18 mouse cellular contexts compared by ENCODE assay signal in genomic region chr15:82692955-82693354, GRCm38 (mm10).
A peak's percentile ranks its signal among the peaks of the same experiment; 100 is the strongest.
DNase-seq lines count a peak whose midpoint lies in the region; ATAC-seq and TF ChIP-seq lines count a peak whose summit lies in the region.
"Had no signal": no experiment of that assay in that cellular context is flagged by ENCODE, and none has a peak within 500 bp of the region (broad histone marks: within the 10 kb centered on the region; RNA-seq: fewer than 3 reads in every experiment).

No protein-coding gene starts in this region.

- H3K27me3 ChIP-seq in liver, embryonic 14.5 days (ENCODE audit: control insufficient read depth, insufficient read depth, low read length), result no peaks in the 10 kb centered on the region
- no peaks in the 10 kb centered on the region for H3K27me3 ChIP-seq in liver, embryonic 12.5 days (replicated peaks)
- H3K27me3 ChIP-seq in intestine, embryonic 16.5 days (replicated peaks; ENCODE audit: control insufficient read depth, insufficient read depth, low read length), result no peaks in the 10 kb centered on the region
- H3K27me3 ChIP-seq in liver, embryonic 16.5 days (ENCODE audit: control insufficient read depth, insufficient read depth, low read depth, low read length), result no peaks in the 10 kb centered on the region
- H3K27me3 ChIP-seq in stomach, postnatal 0 days (ENCODE audit: control insufficient read depth, insufficient read depth, low read length), result no peaks in the 10 kb centered on the region
- H3K27me3 ChIP-seq: embryonic facial prominence, embryonic 13.5 days; forebrain, embryonic 12.5 days; heart, embryonic 13.5 days had no signal

- no peak for TF ChIP-seq CTCF in liver, embryonic 14.5 days (IDR thresholded peaks at IDR 0.05; ENCODE audit: low read depth)
- no peak for TF ChIP-seq CTCF in stomach, postnatal 0 days (IDR thresholded peaks at IDR 0.05; ENCODE audit: low read depth)
- no peak for TF ChIP-seq CTCF in left cerebral cortex, adult 2 months (IDR thresholded peaks at IDR 0.05)

- intact Hi-C loops in left cerebral cortex, adult 2 months (cut with DNase I), result loop anchor here (5.0 kb wide), 1 partner anchor 89 kb away; no protein-coding TSS in a partner anchor
- intact Hi-C loops in left cerebral cortex, postnatal 25 days (cut with DNase I), result no loop called here

- H3K4me3 ChIP-seq in liver, embryonic 14.5 days (ENCODE audit: insufficient read depth in 1 of 2, low read depth in 2 of 2, low read length in 2 of 2), result no peak overlapping the region
- H3K4me3 ChIP-seq in liver, embryonic 12.5 days, result no peak overlapping the region
- no peak overlapping the region for H3K4me3 ChIP-seq in intestine, embryonic 16.5 days (ENCODE audit: low read length)
- H3K4me3 ChIP-seq in liver, embryonic 16.5 days (ENCODE audit: low read depth, low read length), result no peak overlapping the region
- H3K4me3 ChIP-seq in stomach, postnatal 0 days (ENCODE audit: low read depth, low read length), result no peak overlapping the region
- H3K4me3 ChIP-seq in left cerebral cortex, adult 2 months, result no peak overlapping the region
- H3K4me3 ChIP-seq: embryonic facial prominence, embryonic 13.5 days; forebrain, embryonic 12.5 days; heart, embryonic 13.5 days had no signal

- H3K4me1 ChIP-seq in liver, embryonic 14.5 days (replicated peaks; ENCODE audit: control insufficient read depth in 2 of 2, insufficient read depth in 2 of 2, low read length in 1 of 2), result peaks cover 0 to 12% of the 10 kb centered on the region in 2 experiments; a peak in 2 of 4 replicates
- H3K4me1 ChIP-seq in liver, embryonic 12.5 days, result no peaks in the 10 kb centered on the region
- H3K4me1 ChIP-seq in intestine, embryonic 16.5 days (ENCODE audit: control insufficient read depth, insufficient read depth, low read length), result no peaks in the 10 kb centered on the region; the same call in 1 of the 2 replicates
- peaks cover 2% of the 10 kb centered on the region; the same call in 1 of the 2 replicates for H3K4me1 ChIP-seq in liver, embryonic 16.5 days (ENCODE audit: control insufficient read depth, low read depth, low read length)
- H3K4me1 ChIP-seq in stomach, postnatal 0 days (replicated peaks; ENCODE audit: control insufficient read depth, insufficient read depth), result no peaks in the 10 kb centered on the region
- H3K4me1 ChIP-seq: embryonic facial prominence, embryonic 13.5 days; forebrain, embryonic 12.5 days; heart, embryonic 13.5 days had no signal

- H3K9me3 ChIP-seq in liver, embryonic 14.5 days (ENCODE audit: control insufficient read depth, low read length), result no peaks in the 10 kb centered on the region
- H3K9me3 ChIP-seq in liver, embryonic 12.5 days (replicated peaks), result no peaks in the 10 kb centered on the region
- H3K9me3 ChIP-seq in intestine, embryonic 16.5 days (ENCODE audit: control insufficient read depth, low read length), result no peaks in the 10 kb centered on the region
- no peaks in the 10 kb centered on the region for H3K9me3 ChIP-seq in liver, embryonic 16.5 days (replicated peaks; ENCODE audit: control insufficient read depth, low read length)
- no peaks in the 10 kb centered on the region for H3K9me3 ChIP-seq in stomach, postnatal 0 days (ENCODE audit: control insufficient read depth, low read length)
- H3K9me3 ChIP-seq: embryonic facial prominence, embryonic 13.5 days; forebrain, embryonic 12.5 days; heart, embryonic 13.5 days had no signal

- no peak for TF ChIP-seq EP300 in liver, embryonic 14.5 days (IDR thresholded peaks at IDR 0.05; ENCODE audit: low read depth)
- TF ChIP-seq EP300 in stomach, postnatal 0 days (optimal IDR thresholded peaks at IDR 0.05), result no peak

- ATAC-seq in liver, embryonic 14.5 days (ENCODE audit: insufficient read depth), result no peak
- no peak for ATAC-seq in liver, embryonic 12.5 days
- ATAC-seq in intestine, embryonic 16.5 days, result peak; percentile 77
- peak; percentile 58 for ATAC-seq in liver, embryonic 16.5 days (ENCODE audit: low read depth)
- peak; percentile 88 for ATAC-seq in stomach, postnatal 0 days (ENCODE audit: low FRiP score, low TSS enrichment)
- ATAC-seq: forebrain, embryonic 16.5 days had no signal

- H3K4me2 ChIP-seq in liver, embryonic 14.5 days (ENCODE audit: low read depth), result 0 out of 2 replicates have a peak overlapping the region, but pooled peaks have one; percentile 8
- H3K4me2 ChIP-seq in liver, embryonic 12.5 days, result no peak overlapping the region
- H3K4me2 ChIP-seq in intestine, embryonic 16.5 days (ENCODE audit: low read depth, low read length), result no peak overlapping the region
- H3K4me2 ChIP-seq in liver, embryonic 16.5 days (ENCODE audit: low read depth, low read length), result no peak overlapping the region
- no peak overlapping the region for H3K4me2 ChIP-seq in stomach, postnatal 0 days (replicated peaks; ENCODE audit: low read depth)
- H3K4me2 ChIP-seq: embryonic facial prominence, embryonic 13.5 days; forebrain, embryonic 12.5 days; heart, embryonic 13.5 days had no signal

- WGBS in liver, embryonic 14.5 days (ENCODE audit: insufficient replicate concordance), result 42% methylated on average over 4 of the region's 4 CpGs
- 43% methylated on average over 4 of the region's 4 CpGs for WGBS in liver, embryonic 12.5 days (ENCODE audit: insufficient replicate concordance)
- 51% methylated on average over 4 of the region's 4 CpGs for WGBS in intestine, embryonic 16.5 days
- WGBS in liver, embryonic 16.5 days (ENCODE audit: insufficient replicate concordance), result 42% methylated on average over 4 of the region's 4 CpGs
- 46% methylated on average over 4 of the region's 4 CpGs for WGBS in stomach, postnatal 0 days

- H3K9ac ChIP-seq in liver, embryonic 14.5 days (replicated peaks), result no peak overlapping the region
- no peak overlapping the region for H3K9ac ChIP-seq in liver, embryonic 12.5 days
- H3K9ac ChIP-seq in intestine, embryonic 16.5 days (ENCODE audit: low read depth, low read length), result no peak overlapping the region
- no peak overlapping the region for H3K9ac ChIP-seq in liver, embryonic 16.5 days (ENCODE audit: low read depth, low read length)
- no peak overlapping the region for H3K9ac ChIP-seq in stomach, postnatal 0 days (ENCODE audit: low read length)
- H3K9ac ChIP-seq: embryonic facial prominence, embryonic 13.5 days; forebrain, embryonic 12.5 days; heart, embryonic 13.5 days had no signal

- H3K27ac ChIP-seq in liver, embryonic 14.5 days, result no peak overlapping the region
- H3K27ac ChIP-seq in liver, embryonic 12.5 days, result no peak overlapping the region
- no peak overlapping the region for H3K27ac ChIP-seq in intestine, embryonic 16.5 days (ENCODE audit: low read length)
- no peak overlapping the region for H3K27ac ChIP-seq in liver, embryonic 16.5 days (ENCODE audit: low read length)
- H3K27ac ChIP-seq in stomach, postnatal 0 days (replicated peaks), result no peak overlapping the region
- no peak overlapping the region for H3K27ac ChIP-seq in left cerebral cortex, adult 2 months
- H3K27ac ChIP-seq: embryonic facial prominence, embryonic 13.5 days; forebrain, embryonic 12.5 days; heart, embryonic 13.5 days had no signal

- no peak for DNase-seq in liver, embryonic 14.5 days (ENCODE audit: low read depth in 3 of 3, low spot score in 3 of 3)
- DNase-seq in stomach, postnatal 0 days (ENCODE audit: low spot score), result peak; percentile 69
- no peak for DNase-seq in left cerebral cortex, adult 2 months (ENCODE audit: extremely low spot score in 1 of 2, low spot score in 2 of 2)
- no peak for DNase-seq in left cerebral cortex, postnatal 25 days (ENCODE audit: low spot score in 2 of 2)
- no peak for DNase-seq in cerebellum, postnatal 36 days
- DNase-seq: adrenal gland, postnatal 10 days; cerebellum, adult 11 months; cerebellum, adult 9-10 months; cerebellum, postnatal 25 days; gastrocnemius, postnatal 10 days; heart, postnatal 36 days had no signal

- no peaks in the 10 kb centered on the region for H3K36me3 ChIP-seq in liver, embryonic 14.5 days (replicated peaks; ENCODE audit: control insufficient read depth, insufficient read depth, low read depth)
- no peaks in the 10 kb centered on the region for H3K36me3 ChIP-seq in liver, embryonic 12.5 days
- no peaks in the 10 kb centered on the region for H3K36me3 ChIP-seq in intestine, embryonic 16.5 days (ENCODE audit: control insufficient read depth, insufficient read depth, low read length)
- no peaks in the 10 kb centered on the region for H3K36me3 ChIP-seq in liver, embryonic 16.5 days (ENCODE audit: control insufficient read depth, insufficient read depth)
- H3K36me3 ChIP-seq in stomach, postnatal 0 days (ENCODE audit: control insufficient read depth, insufficient read depth, low read length), result no peaks in the 10 kb centered on the region
- H3K36me3 ChIP-seq: embryonic facial prominence, embryonic 13.5 days; forebrain, embryonic 12.5 days; heart, embryonic 13.5 days had no signal

Comparison
In these comparisons a context has a peak if more than half of its experiments do, and no peak if none do; other contexts are left out.
1. ATAC-seq: peak in intestine, embryonic 16.5 days (single experiment), liver, embryonic 16.5 days (single experiment) and stomach, postnatal 0 days (single experiment); none in liver, embryonic 14.5 days (single experiment) and liver, embryonic 12.5 days (single experiment).